Mouse (Mus musculus): ENCODE measurements at regions not wholly inside any gene's neighbourhood (a gene's known extent, or its start where the extent isn't known, plus 50 kb on each side); places are given as distances from the start of the nearest gene placed in this dataset.

GRCm38 (mm10) chr9:6433813-6434456, 164.3 kb upstream of the Ddi1 start:
- Histone ChIP-seq H3K27me3 (replicated peaks; ENCODE audit: control insufficient read depth, insufficient read depth, low read length) (no peaks in the 10 kb centered on the region), H3K27ac (ENCODE audit: insufficient read depth, low read depth, low read length) (no peak overlapping the region), H3K4me3 (ENCODE audit: insufficient read depth, low read depth, low read length) (no peak overlapping the region), H3K4me1 (ENCODE audit: control insufficient read depth, insufficient read depth, low read length) (no peaks in the 10 kb centered on the region), H3K36me3 (ENCODE audit: control insufficient read depth, insufficient read depth, low read length) (no peaks in the 10 kb centered on the region)
- no peak for DNase-seq
- TF ChIP-seq POLR2A (IDR thresholded peaks at IDR 0.05; ENCODE audit: low read depth, low read length) (no peak), CTCF (conservative IDR thresholded peaks at IDR 0.05; ENCODE audit: insufficient read depth, insufficient read length, low read depth, low read length) (no peak)

- 28% methylated on average over 3 of the region's 3 CpGs for WGBS
- no peaks in the 10 kb centered on the region for H3K4me1 ChIP-seq (ENCODE audit: control insufficient read depth, insufficient read depth, low read length)
- DNase-seq = peak; percentile 19
- no peaks in the 10 kb centered on the region for H3K27me3 ChIP-seq (replicated peaks; ENCODE audit: control insufficient read depth, insufficient read depth, low read length)
- TF ChIP-seq CTCF (conservative IDR thresholded peaks at IDR 0.05; ENCODE audit: insufficient read depth, insufficient read length, low read depth, low read length) = no peak
- TF ChIP-seq POLR2A (IDR thresholded peaks at IDR 0.05; ENCODE audit: low read depth, low read length) = no peak
- H3K36me3 ChIP-seq (ENCODE audit: control insufficient read depth, insufficient read depth, low read length) = no peaks in the 10 kb centered on the region
- 0 out of 2 replicates have a peak overlapping the region, but pooled peaks have one; percentile 23 for H3K27ac ChIP-seq (ENCODE audit: insufficient read depth, low read depth, low read length)
- no peak overlapping the region for H3K4me3 ChIP-seq (ENCODE audit: insufficient read depth, low read depth, low read length)
Observed at GRCm38 (mm10) chr9:6430859-6431258, 161.2 kb upstream of the Ddi1 start.

GRCm38 (mm10) chr9:6430437-6430836, 160.8 kb upstream of the Ddi1 start:
- Histone ChIP-seq H3K27ac (ENCODE audit: insufficient read depth, low read depth, low read length) (peak overlapping the region; percentile 23; the same call in 1 of the 2 replicates), H3K36me3 (ENCODE audit: control insufficient read depth, insufficient read depth, low read length) (no peaks in the 10 kb centered on the region), H3K4me3 (ENCODE audit: insufficient read depth, low read depth, low read length) (no peak overlapping the region), H3K4me1 (ENCODE audit: control insufficient read depth, insufficient read depth, low read length) (no peaks in the 10 kb centered on the region), H3K27me3 (replicated peaks; ENCODE audit: control insufficient read depth, insufficient read depth, low read length) (no peaks in the 10 kb centered on the region)
- TF ChIP-seq CTCF (conservative IDR thresholded peaks at IDR 0.05; ENCODE audit: insufficient read depth, insufficient read length, low read depth, low read length) (no peak), POLR2A (IDR thresholded peaks at IDR 0.05; ENCODE audit: low read depth, low read length) (no peak)
- DNase-seq = no peak
- WGBS = 60% methylated on average over 2 of the region's 2 CpGs

Data from kidney, adult 2 months (tissue).